Mouse (Mus musculus): ENCODE results near the gene Zdhhc16.

Zdhhc16 gene

GRCm38 (mm10) chr19:41987206-41987605, 53.9 kb downstream of the Zdhhc16 start:
- DNase-seq (ENCODE audit: low spot score): no peak

GRCm38 (mm10) chr19:41989810-41990209, 56.5 kb downstream of the Zdhhc16 start:
- no peak for DNase-seq (ENCODE audit: low spot score)

DNA sequence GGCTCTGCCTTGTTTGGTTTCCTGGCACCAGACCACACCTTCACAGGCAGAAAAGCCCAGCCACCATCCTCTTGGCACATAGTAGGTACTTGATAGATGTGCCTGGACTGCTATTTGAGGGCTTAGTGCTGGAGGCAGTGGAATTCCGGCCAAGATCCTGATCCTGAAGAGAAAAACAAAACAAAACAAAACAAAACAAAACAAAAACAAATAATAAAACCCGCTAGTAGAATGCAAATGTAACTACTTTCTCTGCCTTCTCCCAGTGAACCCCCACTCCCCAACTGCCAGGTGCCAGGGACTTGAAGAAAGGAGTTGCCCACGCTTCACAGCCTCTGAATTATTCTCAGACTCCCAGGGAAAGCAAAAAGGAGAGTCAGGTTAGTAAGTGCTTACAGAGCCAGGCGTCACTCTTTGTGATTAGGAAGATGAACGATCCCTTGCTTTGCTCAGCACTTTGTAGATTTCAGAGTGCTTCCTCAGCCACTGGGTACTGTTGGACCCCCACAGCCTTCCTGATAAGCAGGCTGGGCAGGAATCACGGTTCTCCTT, 58.7 kb downstream of the Zdhhc16 start:
- DNase-seq (ENCODE audit: low spot score): no peak

DNA sequence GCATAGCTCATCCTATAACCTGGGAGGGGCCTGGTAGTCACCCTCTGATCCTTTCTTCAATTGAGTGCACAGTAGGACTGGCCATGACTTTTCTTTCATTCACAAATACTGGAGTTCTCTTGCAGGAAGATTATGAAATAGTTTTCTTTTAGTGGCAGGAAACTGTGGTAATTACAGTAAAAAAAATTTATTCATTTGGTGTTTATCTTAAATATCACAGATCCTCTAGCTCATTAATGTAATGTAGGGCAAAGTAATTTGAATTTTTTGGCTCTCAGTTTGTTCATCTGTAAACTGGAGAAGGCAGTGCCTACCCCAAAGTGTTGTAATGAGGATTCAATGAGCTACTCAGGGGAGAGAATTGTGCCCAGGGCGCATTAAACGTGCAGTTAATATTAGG, 59.7 kb downstream of the Zdhhc16 start:
- DNase-seq (ENCODE audit: low spot score): no peak

GRCm38 (mm10) chr19:41993484-41993883, 60.2 kb downstream of the Zdhhc16 start:
- peak; percentile 41 for DNase-seq (ENCODE audit: low spot score)

Measured in urinary bladder, postnatal 10 days (tissue).